In the genomic region with DNA sequence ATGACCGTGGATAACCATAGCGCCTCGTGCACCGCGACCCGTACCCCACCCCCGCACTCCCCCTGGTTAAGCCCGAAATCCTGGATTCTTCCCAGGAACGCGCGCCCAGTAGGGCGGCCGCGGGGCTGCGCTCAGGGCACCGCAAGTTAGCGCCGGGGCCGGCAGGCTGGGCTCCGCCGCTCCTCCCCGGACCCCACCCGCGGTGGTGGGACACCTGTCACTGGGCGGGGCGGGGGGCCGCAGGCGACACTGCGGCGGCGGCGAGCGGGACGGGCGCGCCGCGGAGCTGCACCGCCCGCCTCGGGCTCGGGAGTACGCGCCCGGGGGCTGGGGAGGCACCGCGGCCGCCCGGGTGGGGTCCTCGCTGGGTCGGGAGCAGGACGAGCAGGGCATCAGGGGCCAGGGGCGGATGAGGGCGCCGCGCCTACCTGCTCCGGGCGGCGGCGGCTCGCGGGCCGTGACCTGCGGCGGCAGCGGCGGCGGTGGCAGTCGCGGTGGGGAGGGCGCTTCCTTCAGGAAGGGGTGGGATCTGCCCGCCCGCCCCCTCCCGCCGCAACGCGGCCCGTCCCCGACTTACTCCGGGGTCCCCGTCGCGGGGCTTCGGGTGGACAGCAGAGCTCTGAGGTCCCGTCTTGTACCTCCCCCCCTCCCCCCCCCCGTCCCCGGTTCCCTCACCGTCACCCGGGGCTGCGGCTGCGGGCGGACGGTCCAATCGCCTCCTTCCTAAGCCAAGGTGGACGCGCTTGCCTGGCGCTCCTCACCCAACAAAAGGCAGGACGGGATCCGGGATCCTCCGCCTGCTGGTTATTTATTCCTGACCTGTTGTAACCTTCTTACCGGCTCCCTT, we compare ENCODE assay signal across 8 mouse cellular contexts. TPM values are rescaled to one million over a fixed set of nuclear protein-coding genes. Genes with fewer than 3 reads are reported as not detected.
A peak's percentile ranks its signal among the peaks of the same experiment; 100 is the strongest.
DNase-seq lines count a peak whose midpoint lies in the region; ATAC-seq and TF ChIP-seq lines count a peak whose summit lies in the region.

No protein-coding gene starts in this region.

- no peak; the same call in 1 of the 2 replicates for ATAC-seq in heart, embryonic 11.5 days (replicated peaks; ENCODE audit: insufficient number of reproducible peaks, low FRiP score, low TSS enrichment)
- peak; percentile 85 for ATAC-seq in kidney, embryonic 15.5 days (replicated peaks; ENCODE audit: low FRiP score)
- no peak for ATAC-seq in liver, embryonic 16.5 days (ENCODE audit: low read depth)
- ATAC-seq in neural tube, embryonic 14.5 days (ENCODE audit: low read depth), result peak; percentile 65
- ATAC-seq in megakaryocyte-erythroid progenitor cell, adult 5-6 weeks (replicated peaks; ENCODE audit: low FRiP score, low TSS enrichment, poor library complexity, severe bottlenecking), result no peak

- H3K9me3 ChIP-seq in heart, embryonic 11.5 days (replicated peaks; ENCODE audit: control insufficient read depth, low read length), result no peaks in the 10 kb centered on the region
- H3K9me3 ChIP-seq in kidney, embryonic 15.5 days (replicated peaks), result no peaks in the 10 kb centered on the region
- no peaks in the 10 kb centered on the region for H3K9me3 ChIP-seq in liver, embryonic 16.5 days (replicated peaks; ENCODE audit: control insufficient read depth, low read length)
- no peaks in the 10 kb centered on the region for H3K9me3 ChIP-seq in neural tube, embryonic 14.5 days (ENCODE audit: control insufficient read depth, low read length)

- peaks cover 13% of the 10 kb centered on the region for H3K27me3 ChIP-seq in spleen, adult 2 months (ENCODE audit: control insufficient read depth, insufficient read depth, low read length)
- peaks cover 40% of the 10 kb centered on the region for H3K27me3 ChIP-seq in heart, embryonic 11.5 days (ENCODE audit: control insufficient read depth, insufficient read depth, low read length)
- peaks cover 31% of the 10 kb centered on the region for H3K27me3 ChIP-seq in kidney, embryonic 15.5 days
- peaks cover 41% of the 10 kb centered on the region for H3K27me3 ChIP-seq in liver, embryonic 16.5 days (ENCODE audit: control insufficient read depth, insufficient read depth, low read depth, low read length)
- no peaks in the 10 kb centered on the region for H3K27me3 ChIP-seq in neural tube, embryonic 14.5 days (ENCODE audit: control insufficient read depth, insufficient read depth, low read length)

- H3K4me3 ChIP-seq in spleen, adult 2 months (ENCODE audit: extremely low read depth, insufficient read depth, insufficient read length), result peak overlapping the region; percentile 48; the same call in 1 of the 2 replicates
- peak overlapping the region; percentile 55 for H3K4me3 ChIP-seq in cortical plate, adult 2 months (ENCODE audit: insufficient read depth, low read length)
- H3K4me3 ChIP-seq in heart, embryonic 11.5 days (ENCODE audit: low read depth, low read length), result peak overlapping the region; percentile 78
- H3K4me3 ChIP-seq in kidney, embryonic 15.5 days (replicated peaks), result peak overlapping the region; percentile 78
- peak overlapping the region; percentile 61 for H3K4me3 ChIP-seq in liver, embryonic 16.5 days (ENCODE audit: low read depth, low read length)
- peak overlapping the region; percentile 87 for H3K4me3 ChIP-seq in neural tube, embryonic 14.5 days (ENCODE audit: low read depth, low read length)

- TF ChIP-seq CTCF in spleen, adult 2 months (IDR thresholded peaks at IDR 0.05; ENCODE audit: extremely low read depth, insufficient read depth, insufficient read length, insufficient replicate concordance), result no peak
- TF ChIP-seq CTCF in cortical plate, adult 2 months (IDR thresholded peaks at IDR 0.05; ENCODE audit: extremely low read depth, insufficient read depth, low read length), result no peak

- no peak for TF ChIP-seq POLR2A in spleen, adult 2 months (IDR thresholded peaks at IDR 0.05; ENCODE audit: low read depth, low read length)
- TF ChIP-seq POLR2A in cortical plate, adult 2 months (IDR thresholded peaks at IDR 0.05; ENCODE audit: extremely low read depth, insufficient read depth, low read length), result no peak

- H3K4me2 ChIP-seq in heart, embryonic 11.5 days, result peak overlapping the region; percentile 98
- peak overlapping the region; percentile 99 for H3K4me2 ChIP-seq in kidney, embryonic 15.5 days
- peak overlapping the region; percentile 71 for H3K4me2 ChIP-seq in liver, embryonic 16.5 days (ENCODE audit: low read depth, low read length)
- peak overlapping the region; percentile 96 for H3K4me2 ChIP-seq in neural tube, embryonic 14.5 days (ENCODE audit: low read depth, low read length)

- 0 out of 2 replicates have a peak, but pooled peaks cover 6% of the 10 kb centered on the region for H3K4me1 ChIP-seq in spleen, adult 2 months (ENCODE audit: control insufficient read depth, insufficient read depth, insufficient read length)
- H3K4me1 ChIP-seq in cortical plate, adult 2 months (ENCODE audit: control insufficient read depth, insufficient read depth, low read length), result peaks cover 5% of the 10 kb centered on the region
- no peaks in the 10 kb centered on the region for H3K4me1 ChIP-seq in heart, embryonic 11.5 days (ENCODE audit: control insufficient read depth, insufficient read depth, low read length)
- peaks cover 22% of the 10 kb centered on the region for H3K4me1 ChIP-seq in kidney, embryonic 15.5 days
- no peaks in the 10 kb centered on the region for H3K4me1 ChIP-seq in liver, embryonic 16.5 days (ENCODE audit: control insufficient read depth, low read depth, low read length)
- H3K4me1 ChIP-seq in neural tube, embryonic 14.5 days (ENCODE audit: control insufficient read depth, insufficient read depth, low read length), result no peaks in the 10 kb centered on the region

- DNase-seq in spleen, adult 2 months (ENCODE audit: low read depth in 1 of 2, low spot score in 2 of 2), result no peak
- no peak for DNase-seq in spleen, adult 12 weeks (ENCODE audit: low spot score)

- H3K27ac ChIP-seq in spleen, adult 2 months (ENCODE audit: insufficient read depth, low read length), result no peak overlapping the region
- no peak overlapping the region for H3K27ac ChIP-seq in cortical plate, adult 2 months (ENCODE audit: insufficient read depth, low read length)
- no peak overlapping the region for H3K27ac ChIP-seq in heart, embryonic 11.5 days (ENCODE audit: low read depth, low read length)
- H3K27ac ChIP-seq in kidney, embryonic 15.5 days, result peak overlapping the region; percentile 73
- no peak overlapping the region for H3K27ac ChIP-seq in liver, embryonic 16.5 days (ENCODE audit: low read length)
- H3K27ac ChIP-seq in neural tube, embryonic 14.5 days (ENCODE audit: low read depth, low read length), result no peak overlapping the region; the same call in 1 of the 2 replicates

- H3K9ac ChIP-seq in heart, embryonic 11.5 days (ENCODE audit: low read depth, low read length), result peak overlapping the region; percentile 61
- H3K9ac ChIP-seq in kidney, embryonic 15.5 days, result peak overlapping the region; percentile 68
- H3K9ac ChIP-seq in liver, embryonic 16.5 days (ENCODE audit: low read depth, low read length), result peak overlapping the region; percentile 24; the same call in 1 of the 2 replicates
- H3K9ac ChIP-seq in neural tube, embryonic 14.5 days (replicated peaks; ENCODE audit: low read depth, low read length), result peak overlapping the region; percentile 86

- H3K36me3 ChIP-seq in spleen, adult 2 months (ENCODE audit: control insufficient read depth, insufficient read depth, low read length), result no peaks in the 10 kb centered on the region
- H3K36me3 ChIP-seq in heart, embryonic 11.5 days (ENCODE audit: control insufficient read depth, insufficient read depth, low read length), result no peaks in the 10 kb centered on the region
- H3K36me3 ChIP-seq in kidney, embryonic 15.5 days, result no peaks in the 10 kb centered on the region
- no peaks in the 10 kb centered on the region for H3K36me3 ChIP-seq in liver, embryonic 16.5 days (ENCODE audit: control insufficient read depth, insufficient read depth)
- H3K36me3 ChIP-seq in neural tube, embryonic 14.5 days (ENCODE audit: control insufficient read depth, insufficient read depth, low read length), result no peaks in the 10 kb centered on the region

- WGBS in spleen, adult 2 months, result 2% methylated on average over 86 of the region's 101 CpGs
- WGBS in heart, embryonic 11.5 days (ENCODE audit: insufficient replicate concordance), result under 1% methylated on average over 55 of the region's 101 CpGs
- WGBS in kidney, embryonic 15.5 days, result under 1% methylated on average over 84 of the region's 101 CpGs
- under 1% methylated on average over 74 of the region's 101 CpGs for WGBS in liver, embryonic 16.5 days (ENCODE audit: insufficient replicate concordance)
- 1% methylated on average over 88 of the region's 101 CpGs for WGBS in neural tube, embryonic 14.5 days

RNA-seq across cellular contexts. Expression of gene Tmem150c, which starts 0.6 kb away (rescaled TPM):
- polyA plus RNA-seq in spleen, adult 2 months (2012; rRNA removed), result 0.55 and 0.69 TPM in 2 replicates
- 18.0 and 20.7 TPM in 2 replicates for polyA plus RNA-seq in cortical plate, adult 2 months (2012; rRNA removed)
- 0.54 and 1.0 TPM in 2 replicates for polyA plus RNA-seq in heart, embryonic 11.5 days (2014; fragmentation: Nextera tagmentation; extraction: Ambion mirVana)
- polyA plus RNA-seq in kidney, embryonic 15.5 days (2015; fragmentation: Nextera tagmentation; extraction: Ambion mirVana), result 18.4 and 21.9 TPM in 2 replicates
- polyA plus RNA-seq in liver, embryonic 16.5 days (2015; fragmentation: Nextera tagmentation; extraction: Ambion mirVana), result 0.43 and 0.67 TPM in 2 replicates
- 22.1 and 22.3 TPM in 2 replicates for polyA plus RNA-seq in neural tube, embryonic 14.5 days (2014; fragmentation: Nextera tagmentation; extraction: Ambion mirVana)
- not detected in 2 replicates for total RNA-seq in megakaryocyte-erythroid progenitor cell, adult 5-6 weeks (2014; fragmentation: Nextera tagmentation)
- total RNA-seq in megakaryocyte-erythroid progenitor cell, adult 5-6 weeks (2017), result not detected in 2 replicates

Comparison
In these comparisons a context has a peak if more than half of its experiments do, and no peak if none do; other contexts are left out.
1. ATAC-seq: peak in kidney, embryonic 15.5 days (single experiment) and neural tube, embryonic 14.5 days (single experiment); none in heart, embryonic 11.5 days (single experiment), liver, embryonic 16.5 days (single experiment) and megakaryocyte-erythroid progenitor cell, adult 5-6 weeks (single experiment).
2. H3K9ac ChIP-seq: peak in every context shown above with its lines; median percentile 86 in neural tube, embryonic 14.5 days; 68 in kidney, embryonic 15.5 days; 61 in heart, embryonic 11.5 days; 24 in liver, embryonic 16.5 days.
3. Peak in every context shown above with its lines, with median percentiles within 50 percentile points of each other: H3K4me3 ChIP-seq and H3K4me2 ChIP-seq.